Mouse (Mus musculus) limb, embryonic 14.5 days (tissue): Measurements from ENCODE around the gene Zcchc10. TPM values are rescaled to one million over a fixed set of nuclear protein-coding genes. Genes with fewer than 3 reads are reported as not detected.
A peak's percentile ranks its signal among the peaks of the same experiment; 100 is the strongest.

Experiments
- ATAC-seq: fragments of 200-750 bp; cut with Nextera tagmentation; 2 replicates; pipeline ENCODE4 v1.8.0; 2017; ENCODE audit warnings: low read depth, moderate number of reproducible peaks, moderate TSS enrichment; ENCODE audit not compliant: low FRiP score
- DNase-seq: peaks from one replicate; pipeline ENCODE4 v3.0.0-alpha.2; 2015; ENCODE audit warnings: low spot score
- H3K27ac ChIP-seq: fragments of 300-500 bp; sonication (generic); replicated peaks from 2 replicates; pipeline ENCODE4 v1.5.1; 2014; ENCODE audit warnings: low read depth, mild to moderate bottlenecking, low read length, moderate library complexity, mixed read lengths
- H3K27me3 ChIP-seq: fragments of 300-500 bp; sonication (generic); 2 replicates; pipeline ENCODE4 v1.6.1; 2014; ENCODE audit warnings: low read length, mixed read lengths; ENCODE audit not compliant: control insufficient read depth, insufficient read depth
- H3K36me3 ChIP-seq: fragments of 300-500 bp; sonication (generic); 2 replicates; pipeline ENCODE4 v1.6.1; 2014; ENCODE audit warnings: mild to moderate bottlenecking, low read length, moderate library complexity, mixed read lengths; ENCODE audit not compliant: control insufficient read depth, insufficient read depth
- H3K4me1 ChIP-seq: fragments of 300-500 bp; sonication (generic); 2 replicates; pipeline ENCODE4 v1.6.1; 2014; ENCODE audit warnings: antibody characterized with exemption, low read length, mixed read lengths; ENCODE audit not compliant: control insufficient read depth, insufficient read depth
- H3K4me2 ChIP-seq: fragments of 300-500 bp; sonication (generic); replicated peaks from 2 replicates; pipeline ENCODE4 v1.6.1; 2014; ENCODE audit warnings: low read depth, mild to moderate bottlenecking, low read length, moderate library complexity; ENCODE audit not compliant: severe bottlenecking
- H3K4me3 ChIP-seq: fragments of 300-500 bp; sonication (generic); replicated peaks from 2 replicates; pipeline ENCODE4 v1.5.1; 2014; ENCODE audit warnings: low read length
- H3K9ac ChIP-seq: fragments of 300-500 bp; sonication (generic); 2 replicates; pipeline ENCODE4 v1.6.1; 2014; ENCODE audit warnings: mild to moderate bottlenecking, low read depth, low read length, moderate library complexity; ENCODE audit not compliant: severe bottlenecking
- H3K9me3 ChIP-seq: fragments of 300-500 bp; sonication (generic); 2 replicates; pipeline ENCODE4 v1.6.1; 2016; ENCODE audit warnings: low read length; ENCODE audit not compliant: control insufficient read depth
- POLR2A ChIP-seq: fragments of 200-500 bp; IDR thresholded peaks from 2 replicates; pipeline ENCODE4 v1.8.0; 2012; ENCODE audit warnings: inconsistent platforms, mild to moderate bottlenecking, moderate library complexity, borderline replicate concordance; ENCODE audit not compliant: insufficient read depth, insufficient read length; ENCODE audit errors: extremely low read depth
- WGBS: fragments of 180-500 bp; shearing (Covaris S2); extraction: QIAGEN DNeasy Blood & Tissue Kit; methylation state at CpG from one replicate; pipeline ENCODE4 v1.1.7; 2014; 5-methylcytosine and 5-hydroxymethylcytosine counted together
- polyA plus RNA-seq, 2 experiments: library from polyadenylated mRNA; depleted of rRNA in 1 of 2; stranded (reverse) in 1 of 2; unstranded in 1 of 2; fragments of >200 nt; fragmentation: Nextera tagmentation in 1 of 2; extraction: Ambion mirVana in 1 of 2; gene quantifications; 2 replicates each; pipeline versions ENCODE4 v1.2.1 to v1.2.3; 2012 to 2014

The Zcchc10 gene
- polyA plus RNA-seq, 2 experiments, result 15.0 to 20.4 TPM

DNA sequence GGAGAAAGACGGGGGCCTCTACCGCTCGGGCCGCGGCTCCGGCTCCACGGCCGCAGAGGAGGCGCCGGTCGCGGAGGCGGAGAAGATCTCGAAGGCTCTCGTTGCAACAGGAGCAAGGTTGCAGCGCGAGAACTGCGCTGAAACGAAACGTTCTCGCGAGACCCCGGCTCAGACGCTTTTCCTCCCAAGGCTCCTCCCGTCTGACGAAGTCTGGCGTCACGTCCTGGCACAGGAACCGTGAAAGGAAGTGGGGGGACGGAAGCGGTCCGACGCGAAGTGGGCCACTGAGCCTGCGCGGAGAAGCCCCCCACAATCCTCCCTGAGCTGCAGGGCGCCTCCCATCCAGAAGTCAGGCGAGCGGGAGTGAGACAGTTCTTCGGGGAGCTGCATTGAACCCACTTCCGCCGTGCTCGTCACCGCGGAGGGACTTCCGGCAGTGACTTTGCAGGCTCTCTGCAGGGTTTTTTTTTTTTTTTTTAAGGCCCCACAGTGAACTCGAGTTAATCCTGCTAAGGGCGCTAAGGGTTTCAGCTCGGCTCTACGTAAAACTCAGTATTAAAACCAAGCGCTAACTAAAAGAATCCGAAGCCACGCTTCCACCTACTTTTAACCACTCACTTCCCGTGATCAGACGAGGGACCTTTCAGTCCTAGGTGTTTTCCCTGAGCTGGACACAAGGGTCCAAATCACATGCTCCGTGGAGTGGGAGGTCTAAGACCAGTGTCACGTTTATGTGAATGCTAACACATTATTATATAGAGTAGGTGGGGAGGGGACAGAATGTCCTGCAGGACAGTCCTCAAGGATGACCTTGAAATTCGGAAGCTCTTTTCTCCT is 23.9 kb upstream of the Zcchc10 start, which contains the start of gene Hspa4:
Hspa4 (minus strand) TSS at position 128 of the 837 bp plus-strand sequence.
- Histone ChIP-seq H3K4me2 (peak within 1 kb of the TSS; percentile 63), H3K27me3 (no peaks in the 10 kb centered on the region), H3K4me3 (peak within 1 kb of the TSS; percentile 100), H3K36me3 (peaks cover 12% of the 10 kb centered on the region), H3K9me3 (no peaks in the 10 kb centered on the region), H3K9ac (peak within 1 kb of the TSS; percentile 98), H3K4me1 (peaks cover 15% of the 10 kb centered on the region), H3K27ac (peak within 1 kb of the TSS; percentile 94)
- TF ChIP-seq POLR2A, result peak; percentile 74; the same call in 1 of the 2 replicates
- peak; percentile 99 for DNase-seq
- under 1% methylated on average over 58 of the region's 58 CpGs for WGBS
- peak; percentile 97 for ATAC-seq

DNA sequence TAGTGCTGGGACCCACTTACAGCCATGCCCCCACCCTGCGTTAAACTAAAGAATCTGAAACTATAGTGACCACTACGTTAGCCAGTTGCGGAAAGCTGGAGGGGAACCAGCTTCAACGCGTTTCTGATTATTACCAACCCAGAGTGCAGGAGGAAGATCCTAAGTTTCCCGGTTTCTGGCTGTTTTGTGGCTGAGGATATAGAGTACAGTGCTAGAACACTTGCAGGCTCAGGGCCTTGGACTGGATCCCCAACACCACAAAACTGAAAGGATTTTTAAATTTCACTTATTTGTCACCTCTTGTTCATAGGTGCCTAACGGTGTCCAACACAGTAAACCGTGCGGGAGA is 23.3 kb upstream of the Zcchc10 start:
- ATAC-seq, result no peak
- WGBS, result 54% methylated on average over 9 of the region's 9 CpGs
- Histone ChIP-seq H3K9me3 (no peaks in the 10 kb centered on the region), H3K9ac (peak overlapping the region; percentile 98), H3K4me1 (peaks cover 15% of the 10 kb centered on the region), H3K4me3 (peak overlapping the region; percentile 100), H3K4me2 (peak overlapping the region; percentile 63), H3K27ac (peak overlapping the region; percentile 94), H3K27me3 (no peaks in the 10 kb centered on the region), H3K36me3 (peaks cover 12% of the 10 kb centered on the region)
- DNase-seq, result no peak
- no peak for TF ChIP-seq POLR2A

DNA sequence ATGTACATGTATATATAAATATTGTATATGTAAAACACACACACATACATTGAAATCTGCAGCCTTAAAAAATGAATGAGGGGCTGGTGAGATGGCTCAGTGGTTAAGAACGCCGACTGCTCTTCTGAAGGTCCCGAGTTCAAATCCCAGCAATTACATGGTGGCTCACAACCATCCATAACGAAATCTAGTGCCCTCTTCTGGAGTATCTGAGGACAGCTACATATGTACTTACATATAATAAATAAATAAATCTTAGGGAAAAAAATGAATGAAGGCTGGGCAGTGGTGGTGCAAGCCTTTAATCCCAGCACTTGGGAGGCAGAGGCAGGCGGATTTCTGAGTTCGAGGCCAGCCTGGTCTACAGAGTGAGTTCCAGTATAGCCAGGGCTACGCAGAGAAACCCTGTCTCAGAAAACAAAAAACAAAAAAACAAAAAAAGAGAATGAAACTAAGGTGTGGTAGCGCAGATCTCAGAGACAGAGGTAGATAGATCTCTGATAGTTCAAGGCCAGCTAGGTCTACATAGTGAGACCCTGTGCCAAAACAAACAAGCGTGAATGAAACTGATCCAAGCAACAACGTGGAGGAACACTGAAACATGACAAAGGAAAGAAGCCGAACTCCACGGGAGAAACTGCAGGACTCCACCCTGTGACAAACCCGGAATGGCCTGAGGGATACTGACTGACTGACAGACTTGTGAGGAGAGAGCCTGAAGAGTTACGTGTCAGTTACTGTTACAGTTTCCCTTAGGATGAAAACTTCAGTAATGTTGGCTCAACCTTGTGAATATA is 20.2 kb upstream of the Zcchc10 start:
- Histone ChIP-seq H3K9me3 (no peaks in the 10 kb centered on the region), H3K4me3 (no peak overlapping the region), H3K27me3 (no peaks in the 10 kb centered on the region), H3K4me2 (no peak overlapping the region), H3K9ac (no peak overlapping the region), H3K27ac (no peak overlapping the region), H3K4me1 (peaks cover 12% of the 10 kb centered on the region; the same call in 1 of the 2 replicates), H3K36me3 (no peaks in the 10 kb centered on the region)
- 88% methylated on average over 14 of the region's 14 CpGs for WGBS
- TF ChIP-seq POLR2A, result no peak
- no peak for ATAC-seq
- no peak for DNase-seq

DNA sequence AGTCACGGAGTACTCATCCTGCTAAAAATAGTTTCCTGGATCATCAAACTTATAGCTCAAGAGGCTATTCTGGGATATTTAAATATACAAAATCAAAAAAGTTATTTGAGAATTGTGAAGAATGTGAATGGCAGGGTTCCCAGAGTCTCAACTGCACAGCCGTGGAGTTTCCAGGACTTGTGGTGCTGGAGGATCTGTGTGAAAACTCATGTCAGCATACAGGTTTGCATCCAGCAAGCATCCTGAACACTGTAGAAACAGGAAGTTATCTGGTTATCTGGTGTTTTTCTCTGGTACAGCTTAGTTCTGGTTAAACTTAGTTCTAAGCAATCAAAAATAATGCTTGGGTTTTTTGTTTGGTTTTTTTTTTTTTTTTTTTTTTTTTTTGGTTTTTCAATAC is 17.5 kb upstream of the Zcchc10 start:
- H3K4me1 ChIP-seq, result peaks cover 6% of the 10 kb centered on the region; the same call in 1 of the 2 replicates
- no peak overlapping the region for H3K4me3 ChIP-seq
- ATAC-seq (no peak), DNase-seq (peak; percentile 57)
- 69% methylated on average over 2 of the region's 2 CpGs for WGBS
- H3K27me3 ChIP-seq, result no peaks in the 10 kb centered on the region
- no peak overlapping the region for H3K27ac ChIP-seq
- no peaks in the 10 kb centered on the region for H3K9me3 ChIP-seq
- no peak for TF ChIP-seq POLR2A
- H3K9ac ChIP-seq, result no peak overlapping the region
- H3K36me3 ChIP-seq, result no peaks in the 10 kb centered on the region
- no peak overlapping the region for H3K4me2 ChIP-seq

DNA sequence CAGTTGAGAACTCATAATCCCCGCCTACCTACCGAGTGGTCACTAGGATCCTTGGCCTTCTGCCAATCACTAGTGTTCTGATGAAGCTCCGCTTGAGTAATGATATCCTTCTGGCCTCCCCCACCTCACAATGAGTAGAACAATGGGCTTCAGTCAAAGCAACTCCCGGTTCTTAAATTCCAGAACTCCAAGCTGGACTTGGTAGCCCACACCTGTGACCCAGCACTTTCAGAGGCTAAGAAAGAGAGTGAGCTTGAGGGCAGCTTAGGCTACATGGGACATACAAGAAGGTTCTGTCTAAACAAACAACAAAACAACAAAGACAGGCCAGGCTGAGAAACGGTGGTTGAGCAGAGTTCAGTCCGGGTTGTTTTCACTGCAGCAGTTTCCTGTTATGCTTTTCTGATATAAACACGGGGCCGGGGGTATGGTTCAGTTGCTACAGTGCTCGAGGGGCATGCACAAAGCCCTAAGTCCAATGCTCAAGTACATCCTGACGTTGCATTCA is 16.9 kb upstream of the Zcchc10 start:
- no peaks in the 10 kb centered on the region for H3K27me3 ChIP-seq
- DNase-seq (peak; percentile 70), ATAC-seq (no peak)
- H3K9ac ChIP-seq, result no peak overlapping the region
- H3K9me3 ChIP-seq, result no peaks in the 10 kb centered on the region
- H3K4me1 ChIP-seq, result peaks cover 6% of the 10 kb centered on the region; the same call in 1 of the 2 replicates
- no peak overlapping the region for H3K27ac ChIP-seq
- 73% methylated on average over 10 of the region's 10 CpGs for WGBS
- no peak overlapping the region for H3K4me2 ChIP-seq
- TF ChIP-seq POLR2A, result no peak
- no peaks in the 10 kb centered on the region for H3K36me3 ChIP-seq
- H3K4me3 ChIP-seq, result no peak overlapping the region
